14 mouse cellular contexts compared by ENCODE assay signal in genomic region chr4:138635428-138636145, GRCm38 (mm10). TPM values are rescaled to one million over a fixed set of nuclear protein-coding genes. Genes with fewer than 3 reads are reported as not detected.
A peak's percentile ranks its signal among the peaks of the same experiment; 100 is the strongest.
DNase-seq lines count a peak whose midpoint lies in the region; ATAC-seq and TF ChIP-seq lines count a peak whose summit lies in the region.
"Had no signal": no experiment of that assay in that cellular context is flagged by ENCODE, and none has a peak within 500 bp of the region (broad histone marks: within the 10 kb centered on the region; RNA-seq: fewer than 3 reads in every experiment).

Gene Vwa5b1, minus strand, starts transcription at chr4:138635884.

- H3K27me3 ChIP-seq in kidney, postnatal 0 days (ENCODE audit: insufficient read depth, low read length): no peaks in the 10 kb centered on the region
- peaks cover 5% of the 10 kb centered on the region; the same call in 1 of the 2 replicates for H3K27me3 ChIP-seq in hindbrain, embryonic 13.5 days
- peaks cover 2% of the 10 kb centered on the region; the same call in 1 of the 2 replicates for H3K27me3 ChIP-seq in heart, adult 2 months (ENCODE audit: control insufficient read depth, insufficient read depth, low read length)
- H3K27me3 ChIP-seq: embryonic facial prominence, embryonic 13.5 days had no signal

- peak; percentile 20 for DNase-seq in kidney, postnatal 0 days (ENCODE audit: low spot score)
- DNase-seq in kidney, postnatal 10 days: no peak
- peak; percentile 68 for DNase-seq in embryo, embryonic 10.5 days (ENCODE audit: low spot score)
- DNase-seq in neural tube, embryonic 10.5 days (ENCODE audit: extremely low spot score, low spot score): peak; percentile 55
- DNase-seq in heart, adult 2 months: no peak
- no peak for DNase-seq in spleen, postnatal 14 days (ENCODE audit: low spot score in 2 of 2)
- no peak for DNase-seq in cerebellum, adult 11-12 months
- DNase-seq: gastrocnemius, postnatal 25 days; kidney, adult 11 months; thymus, postnatal 4 days had no signal

- H3K9ac ChIP-seq in kidney, postnatal 0 days (ENCODE audit: low read depth, low read length): no peak within 1 kb of the TSS
- H3K9ac ChIP-seq in hindbrain, embryonic 13.5 days: peak within 1 kb of the TSS; percentile 35; the same call in 1 of the 2 replicates
- no peak within 1 kb of the TSS for H3K9ac ChIP-seq in heart, adult 2 months (ENCODE audit: low read depth, low read length)
- H3K9ac ChIP-seq: embryonic facial prominence, embryonic 13.5 days; limb, embryonic 13.5 days had no signal

- no peak within 1 kb of the TSS for H3K4me2 ChIP-seq in kidney, postnatal 0 days (ENCODE audit: low read length)
- peak within 1 kb of the TSS; percentile 35 for H3K4me2 ChIP-seq in hindbrain, embryonic 13.5 days
- H3K4me2 ChIP-seq: embryonic facial prominence, embryonic 13.5 days; limb, embryonic 13.5 days had no signal

- no peak within 1 kb of the TSS for H3K27ac ChIP-seq in kidney, postnatal 0 days
- H3K27ac ChIP-seq in hindbrain, embryonic 13.5 days: peak within 1 kb of the TSS; percentile 66
- no peak within 1 kb of the TSS for H3K27ac ChIP-seq in heart, adult 2 months
- H3K27ac ChIP-seq: embryonic facial prominence, embryonic 13.5 days; limb, embryonic 13.5 days had no signal

- intact Hi-C loops in heart, adult 2 months (cut with DNase I): no loop called here

- WGBS in kidney, postnatal 0 days: 16% methylated on average over 8 of the region's 8 CpGs
- WGBS in hindbrain, embryonic 13.5 days: 25% methylated on average over 8 of the region's 8 CpGs
- WGBS in heart, adult 2 months: 9% methylated on average over 8 of the region's 8 CpGs

- H3K4me1 ChIP-seq in kidney, postnatal 0 days (replicated peaks; ENCODE audit: insufficient read depth, low read length): peaks cover 5% of the 10 kb centered on the region; the same call in 1 of the 2 replicates
- H3K4me1 ChIP-seq in hindbrain, embryonic 13.5 days (replicated peaks): peaks cover 25% of the 10 kb centered on the region
- H3K4me1 ChIP-seq in heart, adult 2 months (ENCODE audit: control insufficient read depth, insufficient read depth, low read length): no peaks in the 10 kb centered on the region

- no peak for ATAC-seq in kidney, postnatal 0 days (replicated peaks; ENCODE audit: low FRiP score, low read depth)
- ATAC-seq in hindbrain, embryonic 13.5 days (ENCODE audit: low FRiP score): peak; percentile 80

- H3K36me3 ChIP-seq in kidney, postnatal 0 days (ENCODE audit: insufficient read depth, low read length): no peaks in the 10 kb centered on the region
- no peaks in the 10 kb centered on the region for H3K36me3 ChIP-seq in hindbrain, embryonic 13.5 days
- no peaks in the 10 kb centered on the region for H3K36me3 ChIP-seq in heart, adult 2 months (ENCODE audit: control insufficient read depth, insufficient read depth, low read length)
- H3K36me3 ChIP-seq: embryonic facial prominence, embryonic 13.5 days; limb, embryonic 13.5 days had no signal

- no peak for TF ChIP-seq POLR2A in heart, adult 2 months (IDR thresholded peaks at IDR 0.05; ENCODE audit: insufficient read depth, low read depth, low read length)

- TF ChIP-seq CTCF in kidney, postnatal 0 days (IDR thresholded peaks at IDR 0.05; ENCODE audit: low read depth): no peak
- TF ChIP-seq CTCF in heart, adult 2 months (IDR thresholded peaks at IDR 0.05): no peak

- H3K79me2 ChIP-seq in heart, adult 2 months (replicated peaks; ENCODE audit: control insufficient read depth, insufficient read depth, low read length): no peaks in the 10 kb centered on the region

- H3K9me3 ChIP-seq in kidney, postnatal 0 days (replicated peaks; ENCODE audit: low read length): no peaks in the 10 kb centered on the region
- 0 out of 2 replicates have a peak, but pooled peaks cover 4% of the 10 kb centered on the region for H3K9me3 ChIP-seq in hindbrain, embryonic 13.5 days
- H3K9me3 ChIP-seq: limb, embryonic 13.5 days had no signal

- no peak for TF ChIP-seq EP300 in heart, adult 2 months (IDR thresholded peaks at IDR 0.05; ENCODE audit: insufficient read depth, low read depth, low read length)

- no peak within 1 kb of the TSS for H3K4me3 ChIP-seq in kidney, postnatal 0 days (replicated peaks; ENCODE audit: low read depth, low read length)
- H3K4me3 ChIP-seq in hindbrain, embryonic 13.5 days: no peak within 1 kb of the TSS
- H3K4me3 ChIP-seq in heart, adult 2 months: no peak within 1 kb of the TSS
- H3K4me3 ChIP-seq: embryonic facial prominence, embryonic 13.5 days; limb, embryonic 13.5 days had no signal

RNA-seq across cellular contexts. Expression of gene Vwa5b1, which starts in this region (rescaled TPM):
- 0.11 and 0.15 TPM in 2 replicates for polyA plus RNA-seq in kidney, postnatal 0 days (2015; fragmentation: Nextera tagmentation; extraction: Ambion mirVana)
- polyA plus RNA-seq in hindbrain, embryonic 13.5 days (2015; fragmentation: Nextera tagmentation; extraction: Ambion mirVana): 1.3 TPM in 2 replicates
- total RNA-seq in heart, adult 2 months (2021): not detected
- 0.12 TPM in 1 of 2 replicates, not detected in the other for polyA plus RNA-seq in heart, adult 2 months (2012; rRNA removed)
- total RNA-seq: adrenal gland, adult 18-20 months; gastrocnemius, postnatal 25 days had no signal
- polyA plus RNA-seq: limb, embryonic 13.5 days had no signal

Comparison
In these comparisons a context has a peak if more than half of its experiments do, and no peak if none do; other contexts are left out.
1. Peak in DNase-seq in kidney, postnatal 0 days; RNA of the gene not detected or under 1 TPM.
2. DNase-seq: peak in embryo, embryonic 10.5 days (single experiment) and neural tube, embryonic 10.5 days (single experiment); none in kidney, postnatal 10 days (single experiment), heart, adult 2 months (0 of 2), spleen, postnatal 14 days (0 of 2) and cerebellum, adult 11-12 months (single experiment).